Mouse (Mus musculus): ENCODE results near the gene Avpi1. TPM values are rescaled to one million over a fixed set of nuclear protein-coding genes. Genes with fewer than 3 reads are reported as not detected.

The Avpi1 gene
- total and polyA plus RNA-seq, 3 experiments, result 49.5 to 53.3 TPM; not detected in 1

- no peaks in the 10 kb centered on the region for H3K27me3 ChIP-seq (ENCODE audit: control insufficient read depth in 1 of 2, insufficient read depth in 2 of 2, low read length in 2 of 2)
- peak overlapping the region; percentile 6; the same call in 1 of the 2 replicates for H3K27ac ChIP-seq (ENCODE audit: control insufficient read depth, low read depth, low read length)
- peaks cover 6% of the 10 kb centered on the region for H3K79me2 ChIP-seq (ENCODE audit: control insufficient read depth, insufficient read depth, low read length, poor library complexity)
- H3K4me3 ChIP-seq (ENCODE audit: control insufficient read depth in 1 of 2, insufficient read depth in 1 of 2, low read depth in 2 of 2, low read length in 2 of 2), result no peak overlapping the region
- TF ChIP-seq MAZ (IDR thresholded peaks at IDR 0.05; ENCODE audit: low read depth, low read length), result no peak
- TF ChIP-seq MXI1 (IDR thresholded peaks at IDR 0.05; ENCODE audit: low read depth, low read length), result no peak
- no peak for TF ChIP-seq HCFC1 (IDR thresholded peaks at IDR 0.05; ENCODE audit: low read depth, low read length)
- H3K9me3 ChIP-seq (replicated peaks; ENCODE audit: insufficient read depth, low read length), result no peaks in the 10 kb centered on the region
- peaks cover 20 to 47% of the 10 kb centered on the region in 2 experiments for H3K4me1 ChIP-seq (ENCODE audit: control insufficient read depth in 1 of 2, insufficient read depth in 2 of 2, low read length in 2 of 2)
- H3K36me3 ChIP-seq (ENCODE audit: control insufficient read depth in 1 of 2, insufficient read depth in 2 of 2, low read length in 2 of 2), result peaks cover 3 to 44% of the 10 kb centered on the region in 2 experiments; a peak in 3 of 4 replicates
- no peak overlapping the region for H3K9ac ChIP-seq (ENCODE audit: control insufficient read depth, low read depth, low read length, poor library complexity, severe bottlenecking)
- no peak for DNase-seq (ENCODE audit: low read depth, low spot score)
Observed at GRCm38 (mm10) chr19:42126219-42126605, 2.6 kb downstream of the Avpi1 start.

GRCm38 (mm10) chr19:42125501-42126218, 3.2 kb downstream of the Avpi1 start:
- Histone ChIP-seq H3K9me3 (replicated peaks; ENCODE audit: insufficient read depth, low read length) (no peaks in the 10 kb centered on the region), H3K4me3 (ENCODE audit: control insufficient read depth in 1 of 2, insufficient read depth in 1 of 2, low read depth in 2 of 2, low read length in 2 of 2) (no peak overlapping the region), H3K27me3 (ENCODE audit: control insufficient read depth in 1 of 2, insufficient read depth in 2 of 2, low read length in 2 of 2) (no peaks in the 10 kb centered on the region), H3K9ac (ENCODE audit: control insufficient read depth, low read depth, low read length, poor library complexity, severe bottlenecking) (no peak overlapping the region), H3K4me1 (ENCODE audit: control insufficient read depth in 1 of 2, insufficient read depth in 2 of 2, low read length in 2 of 2) (peaks cover 17 to 42% of the 10 kb centered on the region in 2 experiments), H3K27ac (ENCODE audit: control insufficient read depth, low read depth, low read length) (peak overlapping the region; percentile 12; the same call in 1 of the 2 replicates), H3K79me2 (ENCODE audit: control insufficient read depth, insufficient read depth, low read length, poor library complexity) (peaks cover 6% of the 10 kb centered on the region), H3K36me3 (ENCODE audit: control insufficient read depth in 1 of 2, insufficient read depth in 2 of 2, low read length in 2 of 2) (peaks cover 3 to 39% of the 10 kb centered on the region in 2 experiments)
- DNase-seq (ENCODE audit: low read depth, low spot score), result peak; percentile 74
- TF ChIP-seq ZMIZ1 (IDR thresholded peaks at IDR 0.05; ENCODE audit: low read depth, low read length) (no peak), NELFE (IDR thresholded peaks at IDR 0.05; ENCODE audit: low read depth, low read length) (0 out of 2 replicates have a peak, but pooled peaks have one; percentile 6), MAFK (IDR thresholded peaks at IDR 0.05; ENCODE audit: borderline replicate concordance, low read depth, low read length) (no peak; the same call in 1 of the 2 replicates), NRF1 (IDR thresholded peaks at IDR 0.05; ENCODE audit: insufficient read depth, low read depth, low read length, poor library complexity, severe bottlenecking) (no peak), MEF2A (IDR thresholded peaks at IDR 0.05; ENCODE audit: extremely low read depth, insufficient replicate concordance, low read depth, low read length, poor library complexity, severe bottlenecking) (peak; percentile 78; the same call in 1 of the 2 replicates), ETS1 (IDR thresholded peaks at IDR 0.05; ENCODE audit: low read depth, low read length) (peak; percentile 58; the same call in 1 of the 2 replicates), RCOR1 (IDR thresholded peaks at IDR 0.05; ENCODE audit: low read depth, low read length) (peak; percentile 26; the same call in 1 of the 2 replicates), POLR2A (IDR thresholded peaks at IDR 0.05; ENCODE audit: control insufficient read depth in 1 of 2, insufficient read depth in 1 of 2, low read depth in 1 of 2, low read length in 2 of 2, poor library complexity in 1 of 2) (no peak), USF1 (IDR thresholded peaks at IDR 0.05; ENCODE audit: low read depth, low read length) (no peak), POLR2AphosphoS5 (IDR thresholded peaks at IDR 0.05; ENCODE audit: borderline replicate concordance, low read depth, low read length) (no peak), CHD2 (IDR thresholded peaks at IDR 0.05; ENCODE audit: low read length) (no peak), TBP (IDR thresholded peaks at IDR 0.05; ENCODE audit: low read depth, low read length) (no peak), POLR2AphosphoS2 (IDR thresholded peaks at IDR 0.05; ENCODE audit: low read length) (peak; percentile 52; the same call in 1 of the 2 replicates), CHD1 (IDR thresholded peaks at IDR 0.05; ENCODE audit: low read depth, low read length) (no peak), BHLHE40 (IDR thresholded peaks at IDR 0.05; ENCODE audit: borderline replicate concordance, low read depth, low read length) (peak; percentile 82), MAZ (IDR thresholded peaks at IDR 0.05; ENCODE audit: low read depth, low read length) (0 out of 2 replicates have a peak, but pooled peaks have one; percentile 29), EP300 (IDR thresholded peaks at IDR 0.05; ENCODE audit: low read depth in 1 of 2, low read length in 2 of 2) (peak; percentile 52 to 70; a peak in 3 of 4 replicates), GABPA (IDR thresholded peaks at IDR 0.05; ENCODE audit: low read depth, low read length) (no peak), CTCF (IDR thresholded peaks at IDR 0.05 in 2 of 3, conservative IDR thresholded peaks at IDR 0.05 in 1 of 3; ENCODE audit: control insufficient read depth in 1 of 3, insufficient read depth in 1 of 3, low read depth in 2 of 3, low read length in 3 of 3, poor library complexity in 1 of 3, severe bottlenecking in 1 of 3) (no peak), MYB (IDR thresholded peaks at IDR 0.05; ENCODE audit: low read depth, low read length) (no peak), KAT2A (conservative IDR thresholded peaks at IDR 0.05; ENCODE audit: low read depth, low read length) (no peak), TAL1 (IDR thresholded peaks at IDR 0.05; ENCODE audit: low read length) (no peak), MAX (IDR thresholded peaks at IDR 0.05; ENCODE audit: low read length) (0 out of 2 replicates have a peak, but pooled peaks have one; percentile 12), HCFC1 (IDR thresholded peaks at IDR 0.05; ENCODE audit: low read depth, low read length) (no peak), RAD21 (IDR thresholded peaks at IDR 0.05; ENCODE audit: low read depth, low read length) (no peak), TCF12 (IDR thresholded peaks at IDR 0.05; ENCODE audit: low read depth, low read length) (0 out of 2 replicates have a peak, but pooled peaks have one; percentile 38), UBTF (IDR thresholded peaks at IDR 0.05; ENCODE audit: borderline replicate concordance, insufficient read depth, low read depth, low read length) (no peak), ELF1 (IDR thresholded peaks at IDR 0.05; ENCODE audit: low read depth, low read length) (no peak)
